Mouse (Mus musculus) lung, adult 2 months (tissue): Measurements from ENCODE around the gene Efcab2.

Experiments used
- CTCF ChIP-seq: fragments of 200-500 bp; IDR thresholded peaks from 2 replicates; pipeline ENCODE4 v1.5.1; 2011; ENCODE audit warnings: mild to moderate bottlenecking, low read length, control low read depth; ENCODE audit not compliant: insufficient read depth
- POLR2A ChIP-seq: fragments of 200-500 bp; IDR thresholded peaks from 2 replicates; pipeline ENCODE4 v1.6.1; 2011; ENCODE audit warnings: low read depth, mild to moderate bottlenecking, control low read depth, low read length, borderline replicate concordance; ENCODE audit errors: extremely low read depth

- TF ChIP-seq CTCF (no peak), POLR2A (no peak)
Measured at GRCm38 (mm10) chr1:178467594-178467993, 61.7 kb downstream of the Efcab2 start.
